Mouse (Mus musculus) mature B cell (primary cell): ENCODE measurements around the gene Lingo2.

Source experiments
- in situ Hi-C: fragments of 300-500 bp; cut with MboI; formaldehyde crosslinking; loops from 2 replicates; pipeline ENCODE4 v1.14.3; 2019

Lingo2 gene

DNA sequence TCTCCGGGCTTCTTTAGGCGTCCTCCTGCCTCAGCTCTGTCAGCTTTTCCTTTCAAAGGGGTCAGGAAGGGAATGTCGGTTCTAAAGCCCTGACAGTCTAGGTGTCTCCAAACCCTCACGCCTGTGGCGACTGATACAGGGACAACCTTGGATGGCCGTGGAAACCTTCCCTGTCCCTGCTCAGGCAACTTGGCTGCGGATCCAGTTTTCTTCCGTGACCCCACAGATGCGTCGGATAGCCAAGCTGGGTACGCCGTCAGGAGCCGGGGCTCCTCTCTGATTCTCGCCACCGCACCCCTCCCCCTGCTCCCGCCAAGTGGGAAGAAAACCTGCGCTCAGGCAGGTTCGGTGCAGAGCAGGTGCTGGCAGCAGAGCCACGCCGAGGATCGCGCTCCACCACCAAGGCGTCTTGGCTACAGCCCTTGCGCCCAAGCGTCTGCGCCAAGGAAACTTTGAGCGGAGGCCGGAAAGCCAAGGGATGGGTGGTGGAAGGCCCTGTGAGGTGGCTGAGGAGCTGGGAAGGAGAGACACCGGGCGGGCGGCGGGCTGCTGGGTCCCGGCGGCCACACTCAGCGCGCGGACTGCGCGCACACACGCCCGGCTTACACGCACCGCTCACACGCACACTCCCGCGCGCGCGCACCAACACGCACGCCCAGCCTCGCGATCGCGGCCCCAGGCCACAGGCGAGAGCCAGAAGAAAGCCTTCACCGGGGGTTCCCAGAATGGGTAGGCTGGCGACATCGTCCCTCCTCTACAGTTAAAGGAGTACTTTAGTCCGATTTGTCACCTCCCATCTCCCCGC lies at the start of gene Lingo2:
Gene Lingo2, minus strand, starts transcription at position 598 of the 805 bp plus-strand sequence.
- in situ Hi-C loops, result no loop called here

DNA sequence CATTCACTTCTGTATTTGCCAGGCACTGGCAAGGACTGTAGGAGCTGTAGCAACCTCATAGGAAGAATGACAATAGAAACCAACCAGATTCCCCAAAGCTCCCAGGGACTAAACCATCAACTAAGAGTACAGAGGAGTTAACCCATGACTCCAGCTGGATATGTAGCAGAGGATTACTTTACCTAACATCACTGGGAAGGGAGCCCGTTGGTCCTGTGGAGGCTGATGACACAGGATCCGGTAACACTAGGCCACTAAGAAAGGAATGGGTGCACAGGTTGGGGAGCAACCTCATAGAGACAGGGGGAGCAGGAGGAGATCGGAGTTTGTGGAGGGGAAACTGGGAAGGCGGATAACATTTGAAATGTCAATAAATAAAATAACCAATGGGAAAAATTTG lies 21.8 kb upstream of the Lingo2 start:
- in situ Hi-C loops, result no loop called here

DNA sequence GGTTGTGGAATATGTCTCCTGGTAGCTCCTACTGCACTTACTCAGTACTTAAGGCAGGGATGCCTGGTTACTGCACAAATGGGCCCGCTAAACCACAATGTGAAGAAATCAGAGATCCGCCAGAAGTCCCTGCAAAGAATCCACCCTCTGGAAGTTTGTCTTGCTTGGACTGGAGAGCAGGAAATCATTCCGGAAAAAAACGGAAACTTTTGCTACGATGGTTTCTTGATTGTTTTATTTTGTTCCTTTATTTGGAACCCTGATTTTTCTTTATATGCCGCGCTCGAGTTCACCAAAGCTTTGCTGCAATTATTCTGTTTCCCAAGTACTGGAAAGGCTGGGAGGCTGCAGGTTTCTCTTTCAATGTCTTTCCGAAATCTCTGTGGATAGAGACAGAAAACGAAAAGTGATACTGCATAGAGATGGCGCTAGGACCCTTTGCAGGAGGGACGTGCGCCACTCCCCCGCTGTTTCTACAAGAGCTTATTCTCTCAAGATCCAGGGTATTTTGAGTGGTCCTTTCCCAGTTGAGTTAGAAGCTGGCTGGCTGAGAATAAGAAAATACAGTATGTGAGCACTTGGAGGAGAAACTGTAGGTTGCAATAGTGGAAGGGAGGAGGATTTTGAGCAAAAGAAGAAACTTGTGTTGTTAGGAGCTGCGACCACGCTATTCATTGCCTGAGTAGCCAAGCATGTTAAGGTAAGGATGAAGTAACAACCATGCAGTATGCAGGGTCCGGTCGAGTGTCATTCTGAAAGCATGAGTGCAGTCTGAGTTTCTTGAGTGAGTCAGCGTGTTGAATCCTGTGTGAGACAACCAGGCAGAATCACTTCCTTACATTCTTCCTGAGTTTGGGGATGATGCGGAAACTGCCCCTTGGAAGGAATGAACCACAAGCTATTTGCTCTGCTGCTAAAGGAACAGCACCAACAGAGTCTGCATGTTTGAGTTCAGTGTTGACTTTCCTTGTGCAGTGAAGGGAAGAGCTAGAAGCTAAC lies 1.2 kb upstream of the Lingo2 start:
- in situ Hi-C loops, result no loop called here

GRCm38 (mm10) chr4:36951955-36952215 lies 338 bp upstream of the Lingo2 start:
- in situ Hi-C loops, result no loop called here

GRCm38 (mm10) chr4:36950790-36951149 lies 777 bp downstream of the Lingo2 start:
- in situ Hi-C loops, result no loop called here

- in situ Hi-C loops, result no loop called here
Measured at GRCm38 (mm10) chr4:36950021-36950751, 1.4 kb downstream of the Lingo2 start.

DNA sequence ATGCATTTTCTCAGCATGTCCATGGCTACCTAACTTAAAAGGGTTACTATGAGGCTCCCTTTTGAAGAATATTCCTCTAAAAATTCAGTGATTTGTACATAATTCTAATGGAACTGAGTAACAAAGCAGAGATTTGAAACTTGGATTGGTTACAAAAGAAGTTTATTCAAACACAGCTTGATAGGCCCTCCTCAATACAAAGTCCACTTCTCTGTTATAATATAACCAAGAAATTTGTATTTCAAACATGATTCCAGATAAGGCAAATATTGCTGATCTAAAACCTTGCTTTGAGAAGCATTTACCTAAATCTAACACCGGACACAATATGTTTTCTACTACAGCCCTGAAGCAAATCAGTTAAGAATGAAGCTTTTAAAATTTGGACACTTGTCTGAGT lies 60.7 kb downstream of the Lingo2 start:
- in situ Hi-C loops, result no loop called here

DNA sequence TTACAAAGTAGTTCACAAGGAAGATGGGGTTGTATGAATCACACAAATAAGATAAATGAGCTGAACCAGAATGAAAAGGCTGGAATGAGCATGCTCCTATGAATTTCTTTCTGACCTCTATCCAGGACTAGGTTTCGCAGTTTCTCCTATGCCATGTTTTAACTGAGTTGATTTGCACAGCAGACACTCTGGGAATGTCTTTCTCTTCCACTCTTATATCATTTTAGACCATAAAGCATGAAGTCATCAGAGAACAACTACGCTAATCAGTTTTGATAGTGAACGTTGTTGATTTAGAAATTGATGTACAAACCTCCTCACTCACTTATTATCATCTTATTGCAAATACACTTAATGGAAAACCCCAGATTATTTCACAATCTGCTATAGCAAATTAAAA lies 61.2 kb downstream of the Lingo2 start:
- in situ Hi-C loops, result no loop called here

- in situ Hi-C loops, result no loop called here
Measured at GRCm38 (mm10) chr4:36874781-36875180, 76.8 kb downstream of the Lingo2 start.

DNA sequence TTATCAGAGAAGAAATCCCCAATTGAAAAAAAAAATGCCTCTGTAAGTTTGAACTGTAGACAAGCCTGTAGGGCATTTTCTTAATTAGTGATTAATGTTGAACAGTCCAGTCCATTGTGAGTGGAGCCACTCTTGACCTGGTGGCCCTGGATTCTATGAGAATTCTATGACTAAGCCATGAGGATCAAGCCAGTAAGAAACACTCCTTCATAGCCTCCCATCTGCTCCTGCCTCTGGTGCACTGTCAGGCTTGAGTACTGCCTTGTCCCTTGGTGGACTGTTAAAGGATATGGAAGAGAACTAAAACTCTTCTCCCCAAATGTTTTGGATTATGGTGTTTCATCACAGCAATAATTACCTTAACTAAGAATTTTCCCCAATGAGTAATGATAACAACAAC lies 126.6 kb downstream of the Lingo2 start:
- in situ Hi-C loops, result no loop called here

DNA sequence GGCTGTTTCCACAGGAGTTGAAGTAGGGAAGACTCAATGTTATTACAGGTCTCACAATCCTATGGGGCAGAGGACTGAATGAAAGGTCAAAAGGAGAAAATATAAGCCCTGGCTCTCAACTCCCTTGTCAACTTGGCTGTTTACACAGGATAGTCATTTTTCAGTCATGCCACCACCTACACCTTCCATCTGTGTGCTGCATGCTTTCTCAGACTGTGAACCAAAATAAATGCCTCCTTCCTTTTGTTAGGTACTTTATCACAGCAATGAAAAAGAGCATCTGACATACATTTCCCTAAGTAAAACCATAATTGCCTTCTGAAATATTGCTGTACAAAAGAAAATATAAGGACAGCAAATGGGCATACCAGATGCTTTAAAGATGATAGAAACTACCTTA lies 129.6 kb downstream of the Lingo2 start:
- in situ Hi-C loops, result no loop called here

GRCm38 (mm10) chr4:36775088-36775487 lies 176.5 kb downstream of the Lingo2 start:
- in situ Hi-C loops, result no loop called here

DNA sequence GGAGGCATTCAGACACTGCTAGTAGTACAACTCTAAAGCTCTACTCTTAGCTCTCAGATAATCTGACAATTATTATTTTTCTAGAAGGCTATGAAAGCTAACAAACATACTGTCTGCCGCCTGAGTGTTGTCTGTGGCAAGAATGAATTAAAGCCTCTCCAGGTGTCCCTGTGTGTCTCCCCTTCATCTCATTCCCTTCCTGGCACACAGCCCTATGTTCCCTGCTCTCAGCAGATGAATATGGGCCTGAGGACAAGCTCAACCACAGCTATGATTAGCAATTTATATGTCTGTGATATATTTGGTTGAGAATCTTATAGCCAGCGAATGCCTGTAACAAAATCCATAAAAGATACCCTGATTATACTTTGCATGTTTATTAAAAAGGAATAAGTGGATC lies 220.9 kb downstream of the Lingo2 start:
- in situ Hi-C loops, result no loop called here

GRCm38 (mm10) chr4:36716411-36716810 lies 235.1 kb downstream of the Lingo2 start:
- in situ Hi-C loops, result no loop called here

- in situ Hi-C loops, result no loop called here
Measured at GRCm38 (mm10) chr4:36698888-36699287, 252.7 kb downstream of the Lingo2 start.

DNA sequence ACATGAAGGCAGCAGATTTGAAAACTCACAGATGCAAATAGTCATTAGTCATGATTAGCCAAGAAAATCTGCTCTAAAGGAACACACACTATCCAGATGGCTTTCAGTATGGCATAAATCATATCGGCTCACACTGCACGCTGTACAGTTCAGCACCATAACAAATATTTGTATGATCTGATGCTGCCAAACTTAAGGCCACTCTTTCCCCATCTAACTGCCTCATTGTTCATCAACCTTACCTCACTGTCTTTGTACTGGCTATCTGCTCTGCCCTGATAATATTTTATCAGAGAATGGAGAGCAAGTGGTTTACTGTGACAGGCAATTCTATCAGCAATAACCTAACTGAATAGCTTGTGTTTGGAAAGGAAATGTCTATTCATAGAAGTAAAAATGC lies 254.7 kb downstream of the Lingo2 start:
- in situ Hi-C loops, result no loop called here

- in situ Hi-C loops, result no loop called here
Measured at GRCm38 (mm10) chr4:36659920-36660319, 291.6 kb downstream of the Lingo2 start.

DNA sequence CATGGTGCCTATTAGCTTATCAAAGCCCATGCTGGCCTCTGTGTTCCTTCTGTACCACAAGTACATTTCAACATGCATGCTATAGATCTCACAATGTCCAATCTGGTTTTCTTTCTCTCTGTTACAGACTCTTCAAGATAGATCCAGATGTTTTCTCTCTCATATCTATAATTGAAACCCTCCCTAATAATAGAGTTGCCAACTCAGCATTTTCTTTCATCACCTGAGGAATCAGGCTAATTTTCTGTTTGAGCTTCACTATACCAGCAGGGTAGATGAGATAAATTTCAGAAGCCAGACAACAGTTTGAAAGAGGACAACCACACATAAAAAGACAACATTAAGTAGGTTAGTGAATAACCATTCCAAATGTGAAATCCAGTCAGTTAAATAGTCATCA lies 303.8 kb downstream of the Lingo2 start:
- in situ Hi-C loops, result no loop called here

GRCm38 (mm10) chr4:36635666-36636065 lies 315.9 kb downstream of the Lingo2 start:
- in situ Hi-C loops, result no loop called here

DNA sequence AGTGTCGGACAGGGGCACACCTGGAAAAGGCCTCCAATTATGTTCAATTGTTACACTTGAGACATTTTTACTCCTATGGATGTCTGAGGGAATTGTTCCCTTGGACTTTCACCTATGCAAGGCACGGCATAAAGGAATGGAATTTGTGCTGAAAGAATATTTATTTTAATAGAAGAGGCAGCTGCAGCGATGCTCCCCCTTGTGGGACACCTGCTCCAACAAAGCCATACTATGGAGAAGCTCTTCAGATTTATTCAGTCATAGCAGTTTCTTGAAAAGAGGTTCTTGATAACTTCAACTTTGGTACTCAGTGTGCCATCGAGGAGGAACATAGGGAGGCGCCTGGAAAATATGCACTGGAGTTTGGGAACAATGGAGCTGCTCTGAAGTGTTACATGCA lies 374.7 kb downstream of the Lingo2 start:
- in situ Hi-C loops, result no loop called here

GRCm38 (mm10) chr4:36576256-36576655 lies 375.3 kb downstream of the Lingo2 start:
- in situ Hi-C loops, result no loop called here

DNA sequence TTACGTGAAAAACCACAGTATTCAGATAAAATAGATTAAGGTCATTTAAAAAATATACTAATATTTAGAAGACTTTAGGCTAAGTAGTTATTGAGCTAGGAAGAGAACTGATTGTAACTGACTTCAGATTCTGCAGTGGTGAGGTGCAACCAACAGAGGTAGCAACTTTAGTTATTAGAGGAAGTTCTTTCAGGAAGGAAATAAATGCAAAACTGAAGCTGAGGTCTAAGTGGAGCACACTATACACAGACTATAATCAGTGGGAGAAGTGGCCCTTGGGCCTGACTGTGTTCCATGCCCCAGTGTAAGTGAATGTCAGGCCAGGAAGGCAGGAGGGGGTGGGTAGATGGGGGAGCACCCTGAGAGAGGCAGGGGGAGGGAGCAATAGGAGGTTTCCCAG lies 385.0 kb downstream of the Lingo2 start:
- in situ Hi-C loops, result no loop called here

DNA sequence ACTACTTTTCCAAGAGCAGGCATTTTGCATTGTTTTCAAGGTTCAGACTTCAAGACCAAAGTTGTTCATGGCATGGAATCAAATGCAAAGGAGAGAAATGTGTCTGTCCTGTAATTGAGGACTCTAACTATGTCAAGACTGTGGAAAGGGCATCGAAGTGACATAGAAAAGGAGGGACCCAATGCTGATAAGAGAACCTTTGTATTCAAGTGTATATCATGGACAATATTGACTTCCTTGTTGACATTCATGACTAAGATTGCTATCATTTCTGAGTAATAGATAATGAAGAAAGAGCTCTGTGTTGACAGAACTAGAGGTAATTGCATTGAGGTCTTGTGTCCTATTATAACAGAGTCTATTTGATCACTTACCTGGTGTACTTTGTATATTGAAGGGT lies 390.6 kb downstream of the Lingo2 start:
- in situ Hi-C loops, result no loop called here
